Mouse (Mus musculus): ENCODE results near the gene Tnfrsf21.

Tnfrsf21 gene

GRCm38 (mm10) chr17:43076801-43077493 is 60.6 kb downstream of the Tnfrsf21 start:
- peak; percentile 61 for DNase-seq (ENCODE audit: low spot score)

GRCm38 (mm10) chr17:43077540-43077939 is 61.2 kb downstream of the Tnfrsf21 start:
- DNase-seq (ENCODE audit: low spot score), result no peak

DNA sequence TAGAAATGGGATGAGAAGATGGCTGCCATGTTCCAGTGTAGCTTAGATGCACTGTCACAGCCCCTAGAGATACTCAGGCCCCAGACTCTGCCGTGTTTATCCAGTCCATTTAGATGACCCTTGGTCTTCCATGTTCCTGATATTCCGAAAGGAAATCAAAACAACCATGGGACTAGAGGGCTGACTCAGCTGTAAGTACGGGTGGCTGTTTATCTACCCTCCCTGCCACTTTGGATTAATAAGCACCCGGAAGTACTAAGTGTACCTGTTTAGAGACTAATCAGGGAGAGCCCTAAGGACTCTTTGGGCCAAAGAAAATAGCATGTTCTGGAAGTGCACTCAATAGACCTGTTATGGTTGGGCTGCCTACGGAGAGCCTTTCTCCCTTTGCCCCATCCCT is 64.9 kb downstream of the Tnfrsf21 start:
- DNase-seq (ENCODE audit: low spot score), result no peak

GRCm38 (mm10) chr17:43089496-43089895 is 73.1 kb downstream of the Tnfrsf21 start:
- DNase-seq (ENCODE audit: low spot score), result no peak

GRCm38 (mm10) chr17:43090948-43091724 is 74.8 kb downstream of the Tnfrsf21 start:
- no peak for DNase-seq (ENCODE audit: low spot score)

DNA sequence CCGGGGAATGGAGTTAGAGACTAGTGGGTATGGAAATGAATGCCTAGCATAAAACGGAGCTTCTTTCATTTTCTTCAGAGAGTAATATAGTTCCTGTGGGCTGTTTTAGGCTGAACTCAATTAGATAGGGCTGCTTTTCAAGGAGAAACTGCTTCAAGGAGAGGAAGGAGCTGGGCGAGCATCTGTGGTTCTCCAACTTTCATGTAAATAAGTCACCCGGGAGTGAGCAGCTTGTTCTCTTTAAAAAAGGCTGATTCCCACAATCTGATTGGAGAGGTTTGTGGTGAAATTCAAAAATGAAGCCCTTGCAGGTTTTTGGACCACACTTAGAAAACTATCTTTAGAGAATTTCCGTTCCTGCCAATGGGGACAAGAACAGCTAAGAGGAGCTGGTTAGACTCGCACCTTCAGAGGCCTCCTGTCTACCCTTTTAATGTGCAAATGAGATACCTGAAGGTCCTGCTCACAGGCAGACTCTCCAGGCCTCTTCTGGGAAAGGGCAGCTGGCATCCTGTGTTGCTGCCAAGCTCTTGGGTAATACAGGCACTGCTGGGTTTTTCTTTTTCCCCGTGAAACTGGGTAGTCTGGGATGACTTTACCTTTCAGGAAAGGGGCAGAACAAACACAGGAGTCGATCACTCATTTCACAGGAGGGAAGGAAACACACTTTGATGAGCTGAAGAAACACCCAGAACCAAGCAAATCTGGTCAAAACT is 76.1 kb downstream of the Tnfrsf21 start:
- no peak for DNase-seq (ENCODE audit: low spot score)

- DNase-seq (ENCODE audit: low spot score), result no peak
These were observed 77.9 kb downstream of the Tnfrsf21 start for GRCm38 (mm10) chr17:43094285-43094684.

- DNase-seq (ENCODE audit: low spot score), result no peak
These were observed 80.8 kb downstream of the Tnfrsf21 start for GRCm38 (mm10) chr17:43097101-43097688.

GRCm38 (mm10) chr17:43106108-43106507 is 89.8 kb downstream of the Tnfrsf21 start:
- no peak for DNase-seq (ENCODE audit: low spot score)

DNA sequence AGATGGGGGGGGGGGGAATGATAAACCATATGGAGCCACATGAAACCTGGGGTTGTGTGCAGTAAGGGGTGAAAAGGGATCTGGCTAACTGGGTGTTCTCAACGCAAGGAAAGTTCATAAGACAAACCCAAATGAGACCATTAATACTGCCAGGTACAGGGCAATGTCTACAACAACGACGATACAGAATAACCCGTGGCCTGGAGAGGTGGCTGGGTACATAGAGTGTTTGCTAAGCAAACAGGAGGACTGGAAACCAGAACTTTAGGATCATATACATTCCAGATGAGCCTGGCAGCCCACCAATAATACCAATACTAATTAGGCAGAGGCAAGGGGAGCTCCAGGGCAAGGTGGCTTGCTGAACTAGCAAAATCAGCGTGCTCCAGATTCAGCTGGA is 91.0 kb downstream of the Tnfrsf21 start:
- DNase-seq (ENCODE audit: low spot score), result no peak

DNA sequence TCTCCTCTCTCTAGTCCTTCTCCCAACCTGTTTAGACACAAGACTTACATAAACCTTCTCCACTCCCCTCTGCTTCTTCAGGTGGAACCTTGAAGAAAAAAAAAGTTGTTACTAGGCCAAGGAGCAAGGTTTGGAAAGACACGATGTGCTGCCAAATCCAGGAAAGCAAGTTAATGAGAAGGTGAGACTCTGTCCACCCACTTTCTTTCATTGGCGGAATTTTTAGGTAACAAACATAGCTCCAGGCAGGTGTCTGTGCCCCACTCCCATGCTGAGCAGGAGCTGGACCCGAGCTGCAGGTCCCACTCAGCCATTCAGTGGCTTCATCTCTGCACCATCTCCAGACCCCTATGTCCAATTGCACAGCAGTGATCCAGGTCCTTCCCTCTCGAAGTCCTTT is 93.1 kb downstream of the Tnfrsf21 start:
- DNase-seq (ENCODE audit: low spot score), result no peak

DNA sequence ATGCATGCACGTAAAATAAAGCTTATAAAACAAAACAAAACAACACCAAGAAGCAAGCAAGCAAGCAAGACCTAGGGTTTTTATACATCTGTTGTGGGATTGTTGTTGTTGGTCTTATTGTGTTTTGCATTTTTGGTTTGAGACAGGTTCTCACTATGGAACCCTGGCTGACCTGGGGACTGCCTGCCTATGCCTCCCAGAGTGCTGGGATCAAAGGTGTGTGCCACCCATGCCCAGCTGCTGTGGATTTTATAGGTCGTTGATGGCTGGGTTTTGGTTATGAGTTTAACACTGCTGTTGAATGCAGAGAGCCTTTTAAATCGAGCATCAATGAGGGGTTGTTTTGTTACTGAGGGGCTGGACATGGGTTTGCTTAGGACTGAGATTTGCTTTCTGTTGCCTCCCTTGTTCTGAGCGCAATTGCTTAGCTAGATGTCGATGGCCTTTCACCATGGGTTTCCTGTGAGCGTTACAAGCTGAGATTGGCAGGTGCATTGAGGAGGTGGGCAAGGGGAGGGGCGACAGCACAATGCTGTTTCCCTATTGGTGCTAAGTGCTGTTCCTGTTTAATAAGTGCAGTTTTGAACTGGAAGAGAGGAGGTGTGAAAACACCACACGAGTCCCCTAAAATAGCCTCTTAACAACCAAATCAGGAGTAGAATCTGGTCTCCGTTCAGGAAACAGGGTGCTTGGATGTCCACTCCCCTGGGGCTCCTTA is 94.0 kb downstream of the Tnfrsf21 start:
- DNase-seq (ENCODE audit: low spot score), result no peak

DNA sequence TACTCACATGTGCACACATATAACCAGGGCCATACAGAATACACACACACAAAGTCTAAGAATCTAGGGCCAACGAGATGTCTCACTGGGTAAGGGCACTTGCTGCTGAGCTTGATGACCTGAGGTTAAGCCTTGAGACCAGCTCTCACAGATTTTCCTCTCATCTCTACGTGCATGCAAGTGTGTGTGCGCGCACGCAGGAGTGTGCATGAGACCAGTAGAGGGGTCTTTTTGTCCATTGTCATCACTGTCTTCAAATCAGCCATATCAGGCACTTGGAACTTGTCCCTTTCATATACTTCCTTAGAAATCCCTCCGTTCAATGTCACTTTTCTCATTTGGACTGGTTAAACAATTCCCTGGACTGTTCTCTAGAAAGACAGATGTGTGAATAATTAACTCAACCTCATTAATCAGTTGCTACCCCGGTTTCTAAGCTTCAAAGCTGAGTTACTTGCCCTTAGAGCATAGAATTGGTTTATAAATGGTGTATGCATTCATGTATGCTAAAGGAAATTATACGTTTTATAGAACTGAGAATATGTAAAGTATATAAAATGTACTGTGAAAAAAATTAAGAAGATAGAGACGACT is 97.1 kb downstream of the Tnfrsf21 start:
- DNase-seq (ENCODE audit: low spot score), result no peak

DNA sequence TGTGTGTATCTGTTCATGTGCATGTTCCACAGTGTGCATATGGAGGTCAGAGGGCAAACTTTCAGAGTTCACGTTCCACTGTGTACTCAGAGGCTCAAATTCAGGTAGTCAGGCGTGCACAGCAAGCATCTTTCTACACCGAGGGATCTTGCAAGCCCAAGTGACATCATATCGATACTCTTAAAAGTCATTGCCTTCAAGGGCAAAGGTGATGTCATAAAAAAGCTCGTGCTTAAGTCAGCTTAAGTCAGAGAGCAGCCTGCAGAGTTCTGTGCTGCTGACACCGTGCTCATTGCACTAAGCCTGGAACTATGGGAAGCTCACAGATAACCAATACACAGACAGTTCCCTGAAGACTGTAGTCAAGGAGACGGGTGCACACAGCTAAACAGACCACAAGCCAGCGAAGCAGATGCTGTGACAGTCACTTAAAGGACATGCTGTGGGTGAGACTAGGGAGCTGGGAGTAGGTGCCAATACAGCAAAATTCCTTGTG is 97.8 kb downstream of the Tnfrsf21 start:
- no peak for DNase-seq (ENCODE audit: low spot score)

DNA sequence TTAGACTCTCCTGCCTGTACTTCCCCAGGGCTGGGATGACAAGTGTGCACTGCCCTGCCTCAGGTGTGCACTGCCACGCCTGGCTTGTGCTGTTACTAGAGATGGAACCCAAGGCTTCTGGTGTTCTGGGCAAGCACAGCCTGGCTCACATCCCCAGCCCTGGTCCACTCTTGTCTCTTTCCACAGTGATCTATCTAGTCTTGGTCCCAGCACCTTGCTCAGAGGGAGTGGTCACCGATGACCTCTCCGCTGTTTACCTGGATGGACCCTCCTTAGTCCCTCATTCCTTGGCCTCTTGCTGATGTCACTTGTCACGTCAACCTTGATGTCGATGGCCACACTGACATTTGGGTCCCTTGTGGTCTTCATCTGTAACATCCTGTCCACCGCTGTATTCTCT is 98.6 kb downstream of the Tnfrsf21 start:
- no peak for DNase-seq (ENCODE audit: low spot score)

- DNase-seq (ENCODE audit: low spot score), result no peak
These were observed 100.4 kb downstream of the Tnfrsf21 start for GRCm38 (mm10) chr17:43116748-43117147.

GRCm38 (mm10) chr17:43119446-43119845 is 103.1 kb downstream of the Tnfrsf21 start:
- DNase-seq (ENCODE audit: low spot score), result no peak

- no peak for DNase-seq (ENCODE audit: low spot score)
These were observed 104.7 kb downstream of the Tnfrsf21 start for GRCm38 (mm10) chr17:43121096-43121495.

DNA sequence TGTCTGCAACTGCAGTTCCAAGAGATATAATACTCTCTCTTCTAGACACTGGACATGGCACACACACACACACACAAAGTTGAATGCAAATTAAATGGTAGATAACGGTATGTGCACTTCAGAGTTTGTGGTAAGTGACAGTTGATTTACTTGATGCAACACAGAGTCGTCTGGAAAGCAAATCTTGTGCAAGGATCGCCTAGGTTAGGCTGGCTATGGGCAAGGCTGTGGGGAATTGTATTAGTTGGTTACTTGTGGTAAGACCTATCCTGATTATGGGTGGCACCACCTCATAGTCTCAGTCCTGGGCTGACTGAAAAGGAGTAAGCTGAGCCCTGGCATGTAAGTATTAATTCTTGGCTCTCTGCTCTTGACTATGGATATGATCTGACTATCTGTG is 112.0 kb downstream of the Tnfrsf21 start:
- no peak for DNase-seq (ENCODE audit: low spot score)

- no peak for DNase-seq (ENCODE audit: low spot score)
These were observed 112.7 kb downstream of the Tnfrsf21 start for GRCm38 (mm10) chr17:43128908-43129533.
